Mouse (Mus musculus) layer of hippocampus, adult 2 months (tissue): ENCODE data around the gene Pirb. TPM values are rescaled to one million over a fixed set of nuclear protein-coding genes. Genes with fewer than 3 reads are reported as not detected.

ENCODE experiments used
- DNase-seq, 2 experiments: peaks; one replicate each; pipeline ENCODE4 v3.0.0; 2022; ENCODE audit warnings: low spot score in 2 of 2
- H3K27ac ChIP-seq: fragments of 200-600 bp; 2 replicates; pipeline ENCODE4 v1.8.1; 2022
- H3K4me3 ChIP-seq: fragments of 200-600 bp; 2 replicates; pipeline ENCODE4 v1.8.1; 2022; ENCODE audit warnings: mild to moderate bottlenecking
- CTCF ChIP-seq: fragments of 200-600 bp; conservative IDR thresholded peaks from 2 replicates; pipeline ENCODE4 v1.8.1; 2022; ENCODE audit warnings: antibody characterized with exemption, mild to moderate bottlenecking, moderate library complexity
- total RNA-seq, 2 experiments: library from RNA; stranded (reverse); gene quantifications; 2 replicates each; pipeline ENCODE4 v1.2.3; 2021

Gene Pirb
- total RNA-seq, 2 experiments from 2014 or later, result 0.36 TPM; not detected in 1

GRCm38 (mm10) chr7:3683908-3684550, 36.2 kb downstream of the Pirb start:
- peak overlapping the region; percentile 77 for H3K27ac ChIP-seq
- H3K4me3 ChIP-seq, result no peak overlapping the region
- peak in 1 of 2 experiments; percentile 59 for DNase-seq
- TF ChIP-seq CTCF, result no peak

- Histone ChIP-seq H3K4me3 (no peak within 1 kb of the TSS), H3K27ac (no peak within 1 kb of the TSS)
- DNase-seq, result no peak
- TF ChIP-seq CTCF, result no peak
These were observed 42.8 kb downstream of the Pirb start, which contains the start of gene Tmc4 for GRCm38 (mm10) chr7:3677342-3677741. Gene Tmc4 (minus strand): TSS chr7:3677553.

GRCm38 (mm10) chr7:3676371-3676770, 43.8 kb downstream of the Pirb start:
- no peak for DNase-seq
- TF ChIP-seq CTCF, result no peak
- no peak overlapping the region for H3K27ac ChIP-seq
- no peak overlapping the region for H3K4me3 ChIP-seq

GRCm38 (mm10) chr7:3675228-3675548, 45.0 kb downstream of the Pirb start:
- TF ChIP-seq CTCF, result no peak
- Histone ChIP-seq H3K4me3 (no peak overlapping the region), H3K27ac (no peak overlapping the region)
- no peak for DNase-seq

- no peak overlapping the region for H3K27ac ChIP-seq
- TF ChIP-seq CTCF, result peak; percentile 99
- peak; percentile 79 to 90 for DNase-seq
- H3K4me3 ChIP-seq, result no peak overlapping the region
These were observed 45.5 kb downstream of the Pirb start for GRCm38 (mm10) chr7:3674507-3675227.

- H3K4me3 ChIP-seq, result no peak overlapping the region
- TF ChIP-seq CTCF, result peak; percentile 35
- no peak for DNase-seq
- no peak overlapping the region for H3K27ac ChIP-seq
These were observed 53.2 kb downstream of the Pirb start for GRCm38 (mm10) chr7:3666921-3667391.

GRCm38 (mm10) chr7:3665215-3666114, 54.7 kb downstream of the Pirb start, which contains the start of gene Leng1:
Gene Leng1 (minus strand): TSS chr7:3665840.
- no peak for TF ChIP-seq CTCF
- peak within 1 kb of the TSS; percentile 66 for H3K4me3 ChIP-seq

GRCm38 (mm10) chr7:3664524-3665214, 55.5 kb downstream of the Pirb start:
- TF ChIP-seq CTCF, result no peak
- no peak for DNase-seq
- peak overlapping the region; percentile 87 for H3K27ac ChIP-seq
- peak overlapping the region; percentile 66 for H3K4me3 ChIP-seq

More at GRCm38 (mm10) chr7:3665215-3666114, 54.7 kb downstream of the Pirb start, which contains the start of gene Leng1:
- peak within 1 kb of the TSS; percentile 87 for H3K27ac ChIP-seq
- peak; percentile 97 to 98 for DNase-seq

Other genes starting within 250 kb of the Pirb start
- not detected for gene Tarm1, start 217.8 kb downstream of the Pirb start, total RNA-seq
- 1 to 10 TPM in 1 of 2 experiments, under 1 TPM in 1; 0.56 to 1.5 TPM for gene Oscar, start 104.2 kb downstream of the Pirb start, total RNA-seq
- 100 to 1,000 TPM; 537 to 571 TPM for gene Ndufa3, start 103.0 kb downstream of the Pirb start, total RNA-seq
- 10 to 100 TPM; 43.7 to 51.9 TPM for gene Tfpt, start 90.5 kb downstream of the Pirb start, total RNA-seq
- 10 to 100 TPM; 55.5 to 59.2 TPM for gene Prpf31, start 90.4 kb downstream of the Pirb start, total RNA-seq
- 10 to 100 TPM; 67.9 to 71.5 TPM for gene Cnot3, start 75.1 kb downstream of the Pirb start, total RNA-seq
- 1 to 10 TPM; 5.3 to 5.6 TPM for gene Leng1, start 54.6 kb downstream of the Pirb start, total RNA-seq
- gene Tmc4, start 42.8 kb downstream of the Pirb start, total RNA-seq, result 1 to 10 TPM; 4.3 to 9.7 TPM
- 10 to 100 TPM; 80.2 to 84.8 TPM for gene Tsen34, start 27.5 kb downstream of the Pirb start, total RNA-seq
- gene Mboat7, start 26.9 kb downstream of the Pirb start, total RNA-seq, result 100 to 1,000 TPM; 160 to 170 TPM
- 100 to 1,000 TPM; 387 to 404 TPM for gene Rps9, start 16.4 kb downstream of the Pirb start, total RNA-seq
- gene Gm15448, start 105.3 kb upstream of the Pirb start, total RNA-seq, result not detected
- gene Pira2, start 124.7 kb upstream of the Pirb start, total RNA-seq, result not detected
- not detected for gene Gm14548, start 177.7 kb upstream of the Pirb start, total RNA-seq
- gene Lilra6, start 195.1 kb upstream of the Pirb start, total RNA-seq, result not detected